ENCODE assay signal across 8 mouse cellular contexts in genomic region chr5:111227850-111228249, GRCm38 (mm10).
DNase-seq lines count a peak whose midpoint lies in the region; ATAC-seq and TF ChIP-seq lines count a peak whose summit lies in the region.

No protein-coding gene starts in this region.

- H3K36me3 ChIP-seq in embryonic facial prominence, embryonic 11.5 days (replicated peaks; ENCODE audit: control insufficient read depth, insufficient read depth, low read depth, low read length), result no peaks in the 10 kb centered on the region
- H3K36me3 ChIP-seq in hindbrain, embryonic 15.5 days, result peaks cover 25% of the 10 kb centered on the region
- H3K36me3 ChIP-seq in liver, postnatal 0 days (replicated peaks; ENCODE audit: insufficient read depth, low read length), result no peaks in the 10 kb centered on the region

- ATAC-seq in embryonic facial prominence, embryonic 11.5 days (replicated peaks; ENCODE audit: insufficient number of reproducible peaks, low FRiP score, low TSS enrichment, low read depth), result no peak
- ATAC-seq in hindbrain, embryonic 15.5 days (ENCODE audit: low FRiP score, low read depth), result no peak
- ATAC-seq in liver, postnatal 0 days, result peak; percentile 48; the same call in 1 of the 2 replicates
- ATAC-seq in erythroblast, adult 5-6 weeks (replicated peaks; ENCODE audit: low FRiP score, poor library complexity, severe bottlenecking), result no peak

- no peaks in the 10 kb centered on the region for H3K9me3 ChIP-seq in embryonic facial prominence, embryonic 11.5 days (replicated peaks; ENCODE audit: control insufficient read depth, low read length)
- H3K9me3 ChIP-seq in hindbrain, embryonic 15.5 days, result no peaks in the 10 kb centered on the region
- H3K9me3 ChIP-seq in liver, postnatal 0 days (ENCODE audit: low read length), result no peaks in the 10 kb centered on the region

- peak overlapping the region; percentile 25; the same call in 1 of the 2 replicates for H3K9ac ChIP-seq in embryonic facial prominence, embryonic 11.5 days (replicated peaks; ENCODE audit: low read length)
- no peak overlapping the region for H3K9ac ChIP-seq in hindbrain, embryonic 15.5 days
- H3K9ac ChIP-seq in liver, postnatal 0 days (replicated peaks), result no peak overlapping the region

- 0 out of 2 replicates have a peak overlapping the region, but pooled peaks have one; percentile 41 for H3K27ac ChIP-seq in embryonic facial prominence, embryonic 11.5 days (replicated peaks; ENCODE audit: low read depth, low read length)
- peak overlapping the region; percentile 69 for H3K27ac ChIP-seq in hindbrain, embryonic 15.5 days (replicated peaks)
- peak overlapping the region; percentile 57 for H3K27ac ChIP-seq in liver, postnatal 0 days (ENCODE audit: low read depth)

- no peak for TF ChIP-seq EP300 in liver, postnatal 0 days (IDR thresholded peaks at IDR 0.05; ENCODE audit: low read depth)

- TF ChIP-seq CTCF in liver, postnatal 0 days (IDR thresholded peaks at IDR 0.05; ENCODE audit: low read depth), result no peak

- no peak overlapping the region for H3K4me2 ChIP-seq in embryonic facial prominence, embryonic 11.5 days (ENCODE audit: low read depth, low read length)
- no peak overlapping the region for H3K4me2 ChIP-seq in hindbrain, embryonic 15.5 days
- no peak overlapping the region for H3K4me2 ChIP-seq in liver, postnatal 0 days (ENCODE audit: low read depth, low read length)

- peak; percentile 89 for DNase-seq in 3T3-L1 (ENCODE audit: low read depth, low spot score)
- DNase-seq in embryonic facial prominence, embryonic 11.5 days (ENCODE audit: low spot score), result peak; percentile 68
- no peak for DNase-seq in liver, postnatal 0 days
- DNase-seq in thymus, adult 18-20 months, result no peak
- DNase-seq in retina, embryonic 14.5 days (ENCODE audit: low spot score), result no peak
- DNase-seq in thymus, postnatal 25 days, result no peak

- 21% methylated on average over 5 of the region's 5 CpGs for WGBS in embryonic facial prominence, embryonic 11.5 days
- 73% methylated on average over 5 of the region's 5 CpGs for WGBS in hindbrain, embryonic 15.5 days
- WGBS in liver, postnatal 0 days (ENCODE audit: insufficient replicate concordance), result 64% methylated on average over 5 of the region's 5 CpGs

- H3K4me1 ChIP-seq in embryonic facial prominence, embryonic 11.5 days (ENCODE audit: control insufficient read depth, insufficient read depth, low read length), result peaks cover 22% of the 10 kb centered on the region
- peaks cover 62% of the 10 kb centered on the region for H3K4me1 ChIP-seq in hindbrain, embryonic 15.5 days (replicated peaks)
- no peaks in the 10 kb centered on the region for H3K4me1 ChIP-seq in liver, postnatal 0 days (ENCODE audit: insufficient read depth)

- no peaks in the 10 kb centered on the region for H3K27me3 ChIP-seq in embryonic facial prominence, embryonic 11.5 days (ENCODE audit: control insufficient read depth, insufficient read depth, low read length)
- H3K27me3 ChIP-seq in hindbrain, embryonic 15.5 days, result no peaks in the 10 kb centered on the region
- no peaks in the 10 kb centered on the region for H3K27me3 ChIP-seq in liver, postnatal 0 days (ENCODE audit: insufficient read depth, low read length)

- no peak overlapping the region for H3K4me3 ChIP-seq in embryonic facial prominence, embryonic 11.5 days (ENCODE audit: low read depth, low read length)
- no peak overlapping the region for H3K4me3 ChIP-seq in hindbrain, embryonic 15.5 days
- no peak overlapping the region for H3K4me3 ChIP-seq in liver, postnatal 0 days (ENCODE audit: low read depth, low read length)

Comparison
In these comparisons a context has a peak if more than half of its experiments do, and no peak if none do; other contexts are left out.
1. DNase-seq: peak in 3T3-L1 (single experiment) and embryonic facial prominence, embryonic 11.5 days (single experiment); none in liver, postnatal 0 days (single experiment), thymus, adult 18-20 months (0 of 2), retina, embryonic 14.5 days (single experiment) and thymus, postnatal 25 days (single experiment).
2. Peak in every context shown above with its lines, with median percentiles within 50 percentile points of each other: H3K27ac ChIP-seq.